Mouse (Mus musculus) MEL (cell line): ENCODE data around the gene Hecw2.

Source experiments
- CTCF ChIP-seq, 3 experiments: IDR thresholded peaks in 2 of 3; conservative IDR thresholded peaks in 1 of 3; 2 replicates each; pipeline ENCODE4 v1.5.1; 2011 to 2012; ENCODE audit warnings: low read length in 3 of 3, low read depth in 2 of 3, mild to moderate bottlenecking in 2 of 3, improper control_type of control experiment in 1 of 3, inconsistent platforms in 1 of 3, mixed read lengths in 1 of 3, moderate library complexity in 1 of 3; ENCODE audit not compliant: control insufficient read depth in 1 of 3, insufficient read depth in 1 of 3, poor library complexity in 1 of 3, severe bottlenecking in 1 of 3
- ELF1 ChIP-seq: IDR thresholded peaks from 2 replicates; pipeline ENCODE4 v1.6.1; 2014; ENCODE audit warnings: low read depth, mild to moderate bottlenecking, inconsistent platforms, low read length, improper control_type of control experiment, moderate library complexity
- EP300 ChIP-seq, 2 experiments: IDR thresholded peaks; 2 replicates each; pipeline ENCODE4 v1.6.1; 2011; ENCODE audit warnings: improper control_type of control experiment in 2 of 2, low read length in 2 of 2, low read depth in 1 of 2, mild to moderate bottlenecking in 1 of 2
- GATA1 ChIP-seq: IDR thresholded peaks from 2 replicates; pipeline ENCODE4 v1.6.1; 2011; ENCODE audit warnings: low read depth, low read length, improper control_type of control experiment
- POLR2A ChIP-seq, 2 experiments: IDR thresholded peaks; 2 replicates each; pipeline ENCODE4 v1.6.1; 2011 to 2012; ENCODE audit warnings: low read length in 2 of 2, mild to moderate bottlenecking in 2 of 2, control low read depth in 1 of 2, improper control_type of control experiment in 1 of 2, low read depth in 1 of 2, moderate library complexity in 1 of 2; ENCODE audit not compliant: control insufficient read depth in 1 of 2, insufficient read depth in 1 of 2, poor library complexity in 1 of 2
- POLR2AphosphoS2 ChIP-seq: IDR thresholded peaks from 2 replicates; pipeline ENCODE4 v1.6.1; 2011; ENCODE audit warnings: low read length, improper control_type of control experiment
- SIN3A ChIP-seq: IDR thresholded peaks from 2 replicates; pipeline ENCODE4 v1.6.1; 2012; ENCODE audit warnings: low read length, improper control_type of control experiment, inconsistent platforms
- TCF12 ChIP-seq: IDR thresholded peaks from 2 replicates; pipeline ENCODE4 v1.6.1; 2014; ENCODE audit warnings: low read depth, mild to moderate bottlenecking, inconsistent platforms, low read length, improper control_type of control experiment, moderate library complexity
- ZKSCAN1 ChIP-seq: IDR thresholded peaks from 2 replicates; pipeline ENCODE4 v1.6.1; 2012; ENCODE audit warnings: low read depth, mild to moderate bottlenecking, inconsistent platforms, low read length, improper control_type of control experiment, moderate library complexity
- ZNF384 ChIP-seq: IDR thresholded peaks from 2 replicates; pipeline ENCODE4 v1.6.1; 2012; ENCODE audit warnings: low read depth, mild to moderate bottlenecking, inconsistent platforms, low read length, improper control_type of control experiment

DNA sequence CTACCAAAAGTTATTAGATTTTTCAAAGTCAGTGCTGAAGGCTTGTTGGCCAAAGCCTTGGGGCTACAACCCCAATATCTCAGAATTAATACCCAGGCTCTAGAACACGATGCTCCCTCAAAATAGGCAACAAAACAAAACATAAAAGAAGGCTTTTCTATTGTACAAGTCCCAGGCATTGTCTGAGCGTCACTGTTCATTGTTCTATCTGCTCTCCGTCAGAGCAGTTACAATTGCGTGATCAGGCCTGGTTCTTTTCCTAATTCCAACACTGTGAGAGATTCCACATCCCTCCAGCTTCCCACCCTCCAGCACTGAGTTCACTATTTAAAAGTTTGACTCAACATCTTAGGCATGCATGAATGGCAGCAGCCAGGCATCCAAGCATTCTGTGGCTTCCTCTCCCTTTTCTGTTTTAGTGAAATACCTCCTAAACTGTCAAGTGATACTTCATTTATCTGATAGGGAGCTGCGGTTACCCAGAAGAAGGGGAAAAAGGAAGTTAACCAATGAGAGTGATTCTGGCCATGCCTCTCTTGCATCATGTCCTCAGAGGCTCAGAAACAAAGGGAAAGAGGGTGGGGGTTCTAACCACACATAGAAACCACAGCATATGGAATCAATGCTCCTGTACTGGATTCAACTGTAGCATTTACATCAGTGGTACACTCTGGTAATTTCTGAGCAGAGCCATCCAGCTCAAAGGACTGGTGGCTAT, 66.1 kb downstream of the Hecw2 start:
- TF ChIP-seq EP300 (IDR thresholded peaks at IDR 0.05; ENCODE audit: low read depth in 1 of 2, low read length in 2 of 2) (no peak), TCF12 (no peak), POLR2A (IDR thresholded peaks at IDR 0.05; ENCODE audit: control insufficient read depth in 1 of 2, insufficient read depth in 1 of 2, low read depth in 1 of 2, low read length in 2 of 2, poor library complexity in 1 of 2) (no peak), CTCF (IDR thresholded peaks at IDR 0.05 in 2 of 3, conservative IDR thresholded peaks at IDR 0.05 in 1 of 3; ENCODE audit: control insufficient read depth in 1 of 3, insufficient read depth in 1 of 3, low read depth in 2 of 3, low read length in 3 of 3, poor library complexity in 1 of 3, severe bottlenecking in 1 of 3) (no peak), SIN3A (no peak), ELF1 (no peak), ZNF384 (no peak), ZKSCAN1 (no peak), POLR2AphosphoS2 (no peak), GATA1 (no peak)
